Mouse (Mus musculus): ENCODE data around the gene Mpped1.

Mpped1 gene

GRCm38 (mm10) chr15:83789046-83789445 is 9.8 kb downstream of the Mpped1 start:
- no peak for DNase-seq (ENCODE audit: low read depth, low spot score)

DNA sequence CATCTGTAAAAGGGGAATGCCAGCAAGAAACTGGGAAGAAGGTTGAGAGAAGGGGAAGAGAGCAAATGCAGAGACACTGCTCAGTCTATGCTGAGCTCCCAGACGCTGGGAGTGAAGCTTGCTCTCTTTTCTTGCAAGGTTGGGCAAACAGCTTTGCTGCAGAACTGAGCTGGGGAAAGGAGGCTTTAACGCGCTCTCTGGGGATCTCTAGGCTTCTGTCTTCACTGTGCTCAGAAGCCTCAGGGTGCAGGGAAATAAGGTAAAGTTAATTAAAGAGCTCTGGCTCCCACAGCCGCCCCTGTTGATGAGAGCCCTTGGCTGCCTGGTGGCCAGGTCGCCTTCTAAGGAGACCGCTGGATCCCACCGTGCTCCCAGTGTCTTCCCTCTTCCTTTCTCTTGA is 17.7 kb downstream of the Mpped1 start:
- DNase-seq (ENCODE audit: low read depth, low spot score): no peak

- DNase-seq (ENCODE audit: low read depth, low spot score): no peak
Observed at GRCm38 (mm10) chr15:83798964-83799363, 19.7 kb downstream of the Mpped1 start.

- no peak for DNase-seq (ENCODE audit: low read depth, low spot score)
Observed at GRCm38 (mm10) chr15:83801011-83801410, 21.7 kb downstream of the Mpped1 start.

DNA sequence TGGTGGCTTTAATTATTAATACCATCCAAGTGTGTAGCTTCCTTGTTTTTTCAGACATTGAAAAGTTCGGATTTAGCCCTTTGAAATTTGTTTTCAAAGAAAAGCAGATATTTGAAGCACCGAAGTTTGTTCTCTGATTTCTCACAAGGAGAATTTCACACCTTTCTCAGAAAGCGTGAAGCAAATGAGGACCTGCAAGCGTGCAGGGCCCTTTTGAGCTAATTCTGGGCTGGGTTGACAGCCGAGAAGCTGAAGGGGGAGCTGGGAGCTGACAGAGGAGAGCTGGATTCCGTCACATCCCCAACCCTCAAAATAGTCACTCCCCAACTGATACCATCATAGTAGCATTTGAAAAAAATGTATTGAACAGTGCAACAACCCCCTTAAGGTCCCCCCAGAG is 34.8 kb downstream of the Mpped1 start:
- no peak for DNase-seq (ENCODE audit: low read depth, low spot score)

- DNase-seq (ENCODE audit: low read depth, low spot score): no peak
Observed at GRCm38 (mm10) chr15:83828011-83828410, 48.7 kb downstream of the Mpped1 start.

- no peak for DNase-seq (ENCODE audit: low read depth, low spot score)
Observed at GRCm38 (mm10) chr15:83829226-83829625, 50.0 kb downstream of the Mpped1 start.

- no peak for DNase-seq (ENCODE audit: low read depth, low spot score)
Observed at GRCm38 (mm10) chr15:83832265-83832664, 53.0 kb downstream of the Mpped1 start.

- no peak for DNase-seq (ENCODE audit: low read depth, low spot score)
Observed at GRCm38 (mm10) chr15:83840950-83841719, 61.9 kb downstream of the Mpped1 start.

DNA sequence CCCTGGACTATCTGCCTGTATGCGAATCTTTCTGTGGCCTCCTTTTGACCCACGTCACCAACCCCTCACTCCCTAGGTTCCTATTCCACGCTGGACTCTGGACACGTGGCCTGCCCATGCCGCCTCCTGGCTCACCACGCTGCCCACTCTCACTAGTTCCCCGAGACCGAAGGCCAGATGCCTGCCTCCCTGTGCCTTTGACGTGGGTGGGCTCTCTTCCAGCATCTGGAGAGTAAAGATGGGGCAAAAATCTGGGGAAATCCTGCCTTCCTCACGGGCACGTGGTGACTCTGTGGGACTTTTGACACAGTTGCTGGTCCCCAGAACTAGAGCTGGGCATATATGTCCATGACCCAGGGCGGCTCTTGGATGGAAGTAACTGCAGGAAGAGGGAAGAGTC is 63.2 kb downstream of the Mpped1 start:
- no peak for DNase-seq (ENCODE audit: low read depth, low spot score)

- no peak for DNase-seq (ENCODE audit: low read depth, low spot score)
Observed at GRCm38 (mm10) chr15:83842915-83843789, 63.9 kb downstream of the Mpped1 start.

- DNase-seq (ENCODE audit: low read depth, low spot score): no peak
Observed at GRCm38 (mm10) chr15:83845734-83846133, 66.5 kb downstream of the Mpped1 start.

GRCm38 (mm10) chr15:83846592-83846991 is 67.3 kb downstream of the Mpped1 start:
- no peak for DNase-seq (ENCODE audit: low read depth, low spot score)

DNA sequence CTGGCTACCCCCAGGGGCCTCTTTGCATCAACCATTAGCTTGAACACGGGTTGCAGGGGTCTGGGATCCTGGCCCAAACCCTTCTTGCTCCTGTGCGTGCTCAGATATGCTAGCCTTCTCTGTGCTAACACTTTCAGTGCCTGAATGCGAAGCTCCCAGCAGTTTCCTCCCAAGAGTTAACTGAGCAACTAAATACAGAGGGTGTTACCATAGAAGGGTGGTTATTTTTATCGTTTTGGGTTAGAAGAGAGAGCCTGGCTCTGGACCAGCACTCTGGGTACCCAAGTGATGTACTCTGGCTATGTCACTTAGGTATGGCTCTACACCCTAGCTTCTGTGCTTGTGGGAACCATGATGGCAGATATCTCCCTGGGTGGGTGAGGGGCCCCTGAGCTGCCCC is 68.2 kb downstream of the Mpped1 start:
- no peak for DNase-seq (ENCODE audit: low read depth, low spot score)

DNA sequence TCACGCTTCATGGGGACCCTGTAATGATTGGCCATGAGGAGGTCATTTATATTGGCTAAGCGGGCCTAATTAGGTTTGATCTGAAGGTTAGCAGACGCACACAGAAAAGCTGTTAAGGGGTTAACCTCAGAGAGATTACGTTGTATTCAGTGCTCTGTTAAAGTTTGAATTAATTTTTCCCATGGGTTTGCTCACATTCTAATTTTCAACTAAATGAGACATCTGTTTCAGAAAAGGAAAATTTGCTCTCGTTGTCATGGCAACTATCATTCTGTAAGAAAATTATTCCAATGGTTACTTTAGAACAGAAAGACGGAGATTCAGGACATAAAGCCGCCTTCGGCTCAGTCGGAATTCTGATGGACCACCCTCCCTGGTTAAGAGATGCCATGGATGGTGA is 68.9 kb downstream of the Mpped1 start:
- no peak for DNase-seq (ENCODE audit: low read depth, low spot score)

- DNase-seq (ENCODE audit: low read depth, low spot score): no peak
Observed at GRCm38 (mm10) chr15:83853400-83853811, 74.1 kb downstream of the Mpped1 start.

- DNase-seq (ENCODE audit: low read depth, low spot score): peak; percentile 44
Observed at GRCm38 (mm10) chr15:83857129-83857528, 77.9 kb downstream of the Mpped1 start.

DNA sequence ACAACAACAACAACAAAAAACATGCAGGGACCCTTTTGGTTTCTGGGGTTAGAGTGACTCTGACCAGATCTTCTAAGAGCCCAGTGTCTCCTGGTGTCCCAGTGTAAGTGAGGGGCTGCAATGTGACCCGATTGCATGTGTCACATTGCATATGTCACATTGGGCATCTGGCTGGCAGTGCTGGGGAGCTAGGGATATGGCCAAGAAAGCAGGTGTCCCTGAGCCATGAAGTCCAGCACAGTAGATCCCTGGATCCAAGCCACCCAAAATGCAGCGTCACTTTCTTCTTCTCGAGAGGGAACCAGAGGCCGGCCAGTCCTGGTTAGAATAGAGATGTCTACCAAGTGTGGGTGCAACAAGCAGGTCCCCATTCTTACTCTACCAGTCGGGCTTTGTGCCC is 86.4 kb downstream of the Mpped1 start:
- no peak for DNase-seq (ENCODE audit: low read depth, low spot score)

DNA sequence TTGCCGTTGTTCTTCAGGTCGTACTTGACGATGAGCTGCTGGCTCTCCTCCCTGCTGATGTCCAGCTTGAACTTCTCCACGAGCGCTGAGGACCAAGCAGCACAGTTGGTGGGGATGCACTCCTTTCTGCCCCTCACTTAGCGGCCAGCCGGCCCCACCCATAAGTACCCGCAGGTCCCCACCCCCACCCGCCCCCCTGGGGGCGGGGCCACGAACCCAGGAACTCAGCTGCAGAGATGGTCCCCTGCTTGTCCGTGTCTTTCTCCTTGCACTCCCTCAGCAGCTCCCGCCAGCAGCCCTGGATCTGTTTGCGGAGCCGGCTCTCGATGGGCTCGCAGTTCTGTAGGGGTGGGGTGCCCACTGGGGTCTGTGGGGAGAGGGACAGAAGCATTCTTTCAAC is 91.7 kb downstream of the Mpped1 start:
- no peak for DNase-seq (ENCODE audit: low read depth, low spot score)

DNA sequence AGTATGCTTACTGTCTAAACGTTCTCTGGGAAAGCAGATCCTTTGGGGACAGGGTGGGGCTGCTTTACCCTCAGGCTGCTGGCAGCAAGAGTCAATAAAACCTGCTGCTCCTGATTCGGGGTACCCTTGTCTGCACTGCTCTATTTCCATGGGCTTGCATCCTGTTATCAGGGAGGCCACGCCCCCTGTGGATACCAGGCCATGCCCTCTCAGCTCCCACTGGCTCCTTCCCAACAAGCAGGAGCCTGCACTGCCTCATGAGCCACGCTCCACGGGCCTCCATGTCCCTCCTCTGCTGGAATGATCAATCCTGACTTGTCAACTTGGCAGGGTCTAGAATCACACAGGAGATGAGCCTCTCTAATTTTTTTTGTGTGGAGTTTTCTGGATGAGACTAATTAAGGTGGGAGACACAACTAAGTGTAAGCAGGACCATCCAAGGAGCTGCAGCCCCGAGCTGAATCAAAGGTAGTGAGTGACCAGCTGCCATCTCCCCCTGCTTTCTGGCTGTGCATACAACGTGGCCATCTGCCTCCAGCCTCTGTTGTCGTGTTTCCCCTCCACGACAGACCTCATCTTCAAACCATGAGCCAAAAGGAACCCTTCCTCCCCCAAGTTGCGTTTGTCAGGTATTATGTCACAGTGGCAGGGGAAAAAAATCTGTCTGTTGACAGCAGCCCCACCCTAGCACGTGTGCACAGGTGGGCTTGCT is 98.0 kb downstream of the Mpped1 start:
- no peak for DNase-seq (ENCODE audit: low read depth, low spot score)

GRCm38 (mm10) chr15:83877898-83878297 is 98.6 kb downstream of the Mpped1 start:
- no peak for DNase-seq (ENCODE audit: low read depth, low spot score)

DNA sequence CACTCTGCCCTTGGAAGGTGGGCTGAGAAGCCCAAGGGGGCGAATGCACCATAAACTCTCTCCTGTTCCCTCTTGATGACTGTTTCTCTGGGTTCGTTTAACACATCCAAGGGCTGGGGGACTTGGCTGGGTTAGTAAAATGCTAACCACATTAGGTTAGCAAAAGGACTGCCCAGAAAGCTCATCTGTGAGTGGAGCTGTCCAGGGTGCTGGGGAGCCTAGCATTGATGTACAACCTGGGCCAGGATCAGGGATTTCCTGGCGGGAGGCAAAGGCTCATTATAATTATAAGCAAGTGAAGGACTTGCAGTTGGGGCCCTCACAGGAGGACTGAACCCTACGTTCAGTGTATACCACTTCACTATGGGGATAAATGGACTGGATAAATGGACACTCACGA is 100.6 kb downstream of the Mpped1 start:
- DNase-seq (ENCODE audit: low read depth, low spot score): peak; percentile 8

All from A20 (cell line).